Mouse (Mus musculus): ENCODE results near the gene AC140267.1. TPM values are rescaled to one million over a fixed set of nuclear protein-coding genes. Genes with fewer than 3 reads are reported as not detected.

AC140267.1 gene
- polyA plus RNA-seq, 1 experiment, result not detected

DNA sequence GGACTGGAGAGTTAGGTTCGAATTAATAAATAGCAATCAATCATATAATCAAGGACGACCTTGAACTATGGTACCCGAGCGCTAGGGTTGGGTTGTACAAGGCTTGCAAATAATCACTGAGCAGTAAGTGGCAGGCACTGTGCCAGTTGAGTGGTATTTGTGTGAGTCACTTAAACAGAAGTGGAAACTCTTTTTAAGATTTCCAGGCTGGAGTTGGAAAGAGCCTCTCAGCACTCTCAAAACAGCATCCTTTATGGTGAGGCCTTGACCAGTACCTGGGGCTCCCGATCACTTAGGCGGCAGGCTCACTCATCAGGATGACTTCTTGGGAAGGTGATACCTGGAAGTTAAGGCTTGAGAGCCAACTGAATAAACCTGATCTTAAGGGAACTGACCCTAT, 18.6 kb downstream of the AC140267.1 start:
- Histone ChIP-seq H3K4me1 (ENCODE audit: control insufficient read depth, insufficient read depth, low read length) (peaks cover 7% of the 10 kb centered on the region; the same call in 1 of the 2 replicates), H3K27ac (ENCODE audit: insufficient read depth, low read length) (peak overlapping the region; percentile 94)

DNA sequence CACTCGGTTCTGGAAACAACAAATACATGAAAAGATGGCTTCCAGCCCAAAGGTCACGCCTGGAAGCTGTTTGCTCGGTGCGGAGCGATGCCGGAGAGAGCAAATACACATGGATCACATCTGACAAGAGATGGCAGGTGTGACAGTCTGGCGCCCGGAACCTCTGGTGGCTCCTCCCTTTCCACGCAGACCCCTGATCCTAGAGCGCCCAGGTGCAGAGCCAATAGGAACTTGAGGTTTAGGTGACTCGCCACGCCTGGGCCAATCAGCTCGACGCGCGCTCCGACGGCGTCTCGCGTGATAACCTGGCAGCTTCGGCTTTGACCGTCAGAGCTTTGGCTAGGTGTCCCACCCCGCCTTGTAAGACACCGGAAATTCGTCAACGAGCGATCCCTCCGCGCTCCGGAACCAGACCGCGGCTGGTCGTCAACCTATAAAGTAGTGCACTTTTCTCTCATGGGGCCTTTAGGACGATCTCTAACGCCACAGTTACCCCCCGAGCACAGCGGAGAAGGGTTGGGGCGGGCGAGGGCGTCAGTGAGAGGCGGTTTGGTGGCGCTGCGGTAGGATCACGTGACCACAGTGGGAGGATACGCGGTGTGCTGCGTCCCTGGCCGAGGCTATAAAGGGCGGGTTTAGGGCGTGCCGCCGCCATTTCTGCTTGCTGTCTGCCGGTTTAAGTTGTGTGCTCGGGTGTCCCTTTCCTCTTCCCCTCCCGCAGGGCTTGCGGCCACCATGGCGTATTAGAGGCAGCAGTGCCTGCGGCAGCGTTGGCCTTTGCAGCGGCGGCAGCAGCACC, 19.4 kb downstream of the AC140267.1 start, which contains the start of gene Atf4:
TSS of gene Atf4 (plus strand) at position 338 of the 799 bp plus-strand sequence.
- H3K4me3 ChIP-seq (ENCODE audit: insufficient read depth, low read length), result peak within 1 kb of the TSS; percentile 90
- TF ChIP-seq POLR2A (IDR thresholded peaks at IDR 0.05; ENCODE audit: low read depth, low read length) (peak; percentile 100), CTCF (IDR thresholded peaks at IDR 0.05; ENCODE audit: borderline replicate concordance, insufficient read depth, low read length) (no peak)
- peaks cover 7% of the 10 kb centered on the region; the same call in 1 of the 2 replicates for H3K4me1 ChIP-seq (ENCODE audit: control insufficient read depth, insufficient read depth, low read length)
- H3K27ac ChIP-seq (ENCODE audit: insufficient read depth, low read length), result peak within 1 kb of the TSS; percentile 98

More for the DNA sequence above, 18.6 kb downstream of the AC140267.1 start:
- H3K4me3 ChIP-seq (ENCODE audit: insufficient read depth, low read length), result peak overlapping the region; percentile 60
- TF ChIP-seq POLR2A (IDR thresholded peaks at IDR 0.05; ENCODE audit: low read depth, low read length) (peak; percentile 56), CTCF (IDR thresholded peaks at IDR 0.05; ENCODE audit: borderline replicate concordance, insufficient read depth, low read length) (no peak)

DNA sequence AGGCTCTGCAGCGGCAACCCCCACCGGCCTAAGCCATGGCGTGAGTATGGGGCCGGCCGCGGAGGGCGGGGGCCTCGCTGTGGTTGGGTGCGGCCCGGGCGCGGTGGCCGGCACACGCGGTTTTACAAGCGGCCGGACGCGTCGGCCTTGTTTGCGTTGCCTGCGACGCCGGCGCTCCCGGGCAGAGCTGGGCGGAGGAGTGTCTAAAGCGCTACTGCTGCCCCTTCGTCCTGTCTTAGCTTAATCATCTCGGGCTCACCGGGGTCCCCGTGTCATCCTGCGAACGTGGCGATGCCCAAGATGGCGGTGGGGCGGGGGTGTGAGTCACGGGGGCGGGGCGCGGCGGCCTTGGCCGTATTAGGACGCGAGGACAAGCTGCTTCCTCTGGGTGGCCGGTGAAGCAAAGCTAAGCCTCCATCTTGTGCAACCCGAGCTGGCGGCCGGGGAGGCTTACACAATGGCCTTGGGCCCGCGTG, 20.0 kb downstream of the AC140267.1 start:
- H3K4me3 ChIP-seq (ENCODE audit: insufficient read depth, low read length), result peak overlapping the region; percentile 90
- TF ChIP-seq CTCF (IDR thresholded peaks at IDR 0.05; ENCODE audit: borderline replicate concordance, insufficient read depth, low read length) (no peak), POLR2A (IDR thresholded peaks at IDR 0.05; ENCODE audit: low read depth, low read length) (no peak; the same call in 1 of the 2 replicates)
- H3K27ac ChIP-seq (ENCODE audit: insufficient read depth, low read length), result peak overlapping the region; percentile 98
- H3K4me1 ChIP-seq (ENCODE audit: control insufficient read depth, insufficient read depth, low read length), result peaks cover 7% of the 10 kb centered on the region; the same call in 1 of the 2 replicates

DNA sequence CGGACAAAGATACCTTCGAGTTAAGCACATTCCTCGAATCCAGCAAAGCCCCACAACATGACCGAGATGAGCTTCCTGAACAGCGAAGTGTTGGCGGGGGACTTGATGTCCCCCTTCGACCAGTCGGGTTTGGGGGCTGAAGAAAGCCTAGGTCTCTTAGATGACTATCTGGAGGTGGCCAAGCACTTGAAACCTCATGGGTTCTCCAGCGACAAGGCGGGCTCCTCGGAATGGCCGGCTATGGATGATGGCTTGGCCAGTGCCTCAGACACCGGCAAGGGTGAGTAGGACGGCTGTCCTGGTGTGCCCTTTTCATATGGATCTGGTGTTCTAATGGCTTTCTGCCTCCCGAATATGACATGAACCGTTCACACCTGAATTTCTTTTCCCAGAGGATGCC, 20.6 kb downstream of the AC140267.1 start:
- TF ChIP-seq POLR2A (IDR thresholded peaks at IDR 0.05; ENCODE audit: low read depth, low read length), result peak; percentile 41
- no peak for TF ChIP-seq CTCF (IDR thresholded peaks at IDR 0.05; ENCODE audit: borderline replicate concordance, insufficient read depth, low read length)
- Histone ChIP-seq H3K27ac (ENCODE audit: insufficient read depth, low read length) (peak overlapping the region; percentile 98), H3K4me3 (ENCODE audit: insufficient read depth, low read length) (peak overlapping the region; percentile 90), H3K4me1 (ENCODE audit: control insufficient read depth, insufficient read depth, low read length) (peaks cover 7% of the 10 kb centered on the region; the same call in 1 of the 2 replicates)

DNA sequence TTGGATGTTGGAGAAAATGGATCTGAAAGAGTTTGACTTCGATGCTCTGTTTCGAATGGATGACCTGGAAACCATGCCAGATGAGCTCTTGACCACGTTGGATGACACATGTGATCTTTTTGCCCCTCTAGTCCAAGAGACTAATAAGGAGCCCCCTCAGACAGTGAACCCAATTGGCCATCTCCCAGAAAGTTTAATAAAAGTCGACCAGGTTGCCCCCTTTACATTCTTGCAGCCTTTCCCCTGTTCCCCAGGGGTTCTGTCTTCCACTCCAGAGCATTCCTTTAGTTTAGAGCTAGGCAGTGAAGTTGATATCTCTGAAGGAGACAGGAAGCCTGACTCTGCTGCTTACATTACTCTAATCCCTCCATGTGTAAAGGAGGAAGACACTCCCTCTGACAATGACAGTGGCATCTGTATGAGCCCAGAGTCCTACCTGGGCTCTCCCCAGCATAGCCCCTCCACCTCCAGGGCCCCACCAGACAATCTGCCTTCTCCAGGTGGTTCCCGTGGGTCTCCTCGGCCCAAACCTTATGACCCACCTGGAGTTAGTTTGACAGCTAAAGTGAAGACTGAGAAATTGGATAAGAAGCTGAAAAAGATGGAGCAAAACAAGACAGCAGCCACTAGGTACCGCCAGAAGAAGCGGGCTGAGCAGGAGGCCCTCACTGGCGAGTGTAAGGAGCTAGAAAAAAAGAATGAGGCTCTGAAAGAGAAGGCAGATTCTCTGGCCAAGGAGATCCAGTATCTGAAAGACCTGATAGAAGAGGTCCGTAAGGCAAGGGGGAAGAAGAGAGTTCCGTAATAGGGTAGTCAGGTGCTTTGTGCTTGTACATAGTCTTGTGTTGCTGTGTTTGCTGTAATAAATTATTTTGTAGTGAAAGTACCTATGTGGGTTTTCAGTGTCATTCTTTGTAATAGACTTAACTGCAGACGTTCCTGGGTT, 21.3 kb downstream of the AC140267.1 start:
- Histone ChIP-seq H3K27ac (ENCODE audit: insufficient read depth, low read length) (peak overlapping the region; percentile 98), H3K4me3 (ENCODE audit: insufficient read depth, low read length) (peak overlapping the region; percentile 90), H3K4me1 (ENCODE audit: control insufficient read depth, insufficient read depth, low read length) (peaks cover 7% of the 10 kb centered on the region; the same call in 1 of the 2 replicates)
- TF ChIP-seq CTCF (IDR thresholded peaks at IDR 0.05; ENCODE audit: borderline replicate concordance, insufficient read depth, low read length) (no peak), POLR2A (IDR thresholded peaks at IDR 0.05; ENCODE audit: low read depth, low read length) (peak; percentile 32)

DNA sequence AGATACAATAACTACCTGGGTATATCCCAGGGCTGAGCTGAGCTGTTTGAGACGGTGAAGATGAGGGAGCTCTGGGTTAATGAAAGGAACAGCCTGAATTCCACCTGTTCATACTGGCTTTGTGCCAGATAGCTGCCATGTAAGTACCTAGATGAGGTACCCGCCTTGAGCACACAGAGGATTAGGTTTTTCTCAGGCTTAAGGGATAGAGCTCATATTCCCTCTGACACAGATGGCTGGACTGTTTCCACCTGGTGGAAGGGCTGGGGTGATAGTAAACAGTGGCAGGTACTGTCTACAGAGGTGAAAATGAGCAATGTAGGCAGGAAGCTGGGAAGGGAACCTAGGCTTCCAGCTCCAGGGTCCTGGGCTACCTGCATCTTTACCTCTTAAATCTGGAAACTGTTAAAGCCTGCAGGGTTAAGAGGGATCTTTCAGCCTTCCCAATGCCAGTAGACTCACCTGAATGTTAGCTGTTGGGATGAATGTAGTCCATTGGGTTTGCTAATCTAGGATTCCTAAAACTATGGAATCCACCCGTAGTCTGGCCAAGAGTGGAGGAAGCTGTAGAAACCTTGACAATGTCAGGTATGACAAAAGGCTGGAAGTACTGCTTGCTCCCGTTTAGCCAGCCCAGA, 22.1 kb downstream of the AC140267.1 start:
- peaks cover 7% of the 10 kb centered on the region; the same call in 1 of the 2 replicates for H3K4me1 ChIP-seq (ENCODE audit: control insufficient read depth, insufficient read depth, low read length)
- H3K4me3 ChIP-seq (ENCODE audit: insufficient read depth, low read length), result peak overlapping the region; percentile 90; the same call in 1 of the 2 replicates
- H3K27ac ChIP-seq (ENCODE audit: insufficient read depth, low read length), result peak overlapping the region; percentile 98
- TF ChIP-seq CTCF (IDR thresholded peaks at IDR 0.05; ENCODE audit: borderline replicate concordance, insufficient read depth, low read length) (no peak), POLR2A (IDR thresholded peaks at IDR 0.05; ENCODE audit: low read depth, low read length) (peak; percentile 64)

DNA sequence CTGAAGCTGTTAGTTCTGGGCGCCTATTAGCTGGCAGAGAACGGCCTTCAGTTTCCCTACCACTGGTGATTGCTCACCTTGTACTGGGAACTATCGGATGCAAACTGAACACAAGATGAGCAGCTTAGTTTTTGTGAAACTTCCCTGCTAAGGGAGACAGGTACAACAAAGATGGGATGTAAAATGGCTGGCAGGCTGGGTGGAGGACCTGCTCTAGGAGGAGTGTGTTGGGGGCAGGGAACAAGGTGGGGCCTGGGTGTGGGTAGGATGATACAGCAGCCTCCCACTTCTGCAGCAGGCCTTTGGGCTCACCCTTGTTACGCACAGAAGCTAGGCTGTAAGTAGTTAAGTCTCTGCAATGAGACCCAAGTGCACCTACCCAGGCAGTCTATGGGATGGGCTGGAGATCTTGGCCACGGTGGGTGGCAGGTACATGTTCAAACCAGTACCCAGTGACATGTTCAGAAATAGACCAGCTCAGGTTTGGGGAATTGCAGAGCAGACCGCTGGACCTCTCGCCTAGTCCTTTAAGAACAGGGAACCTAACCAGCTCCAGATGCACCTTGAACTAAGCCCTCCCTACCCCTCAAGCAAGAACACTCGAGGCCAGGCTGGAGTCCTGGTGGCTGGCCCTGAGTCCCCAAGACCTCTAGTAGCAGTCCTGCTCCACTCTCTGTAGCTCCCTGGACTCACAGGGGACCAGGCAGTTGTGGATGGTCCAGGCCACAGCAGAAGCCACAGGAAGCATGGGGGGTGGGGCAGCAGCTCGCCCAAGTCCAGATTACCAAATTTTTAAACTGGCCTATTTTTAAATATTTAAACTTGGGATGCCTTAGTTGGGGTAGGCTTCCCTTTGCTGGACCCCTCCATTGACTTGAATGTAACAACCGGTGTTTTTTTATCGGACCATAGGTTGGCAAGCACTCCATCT, 22.9 kb downstream of the AC140267.1 start:
- Histone ChIP-seq H3K4me3 (ENCODE audit: insufficient read depth, low read length) (no peak overlapping the region), H3K4me1 (ENCODE audit: control insufficient read depth, insufficient read depth, low read length) (peaks cover 6% of the 10 kb centered on the region; the same call in 1 of the 2 replicates), H3K27ac (ENCODE audit: insufficient read depth, low read length) (peak overlapping the region; percentile 98)
- TF ChIP-seq CTCF (IDR thresholded peaks at IDR 0.05; ENCODE audit: borderline replicate concordance, insufficient read depth, low read length), result no peak
- peak; percentile 64 for TF ChIP-seq POLR2A (IDR thresholded peaks at IDR 0.05; ENCODE audit: low read depth, low read length)

DNA sequence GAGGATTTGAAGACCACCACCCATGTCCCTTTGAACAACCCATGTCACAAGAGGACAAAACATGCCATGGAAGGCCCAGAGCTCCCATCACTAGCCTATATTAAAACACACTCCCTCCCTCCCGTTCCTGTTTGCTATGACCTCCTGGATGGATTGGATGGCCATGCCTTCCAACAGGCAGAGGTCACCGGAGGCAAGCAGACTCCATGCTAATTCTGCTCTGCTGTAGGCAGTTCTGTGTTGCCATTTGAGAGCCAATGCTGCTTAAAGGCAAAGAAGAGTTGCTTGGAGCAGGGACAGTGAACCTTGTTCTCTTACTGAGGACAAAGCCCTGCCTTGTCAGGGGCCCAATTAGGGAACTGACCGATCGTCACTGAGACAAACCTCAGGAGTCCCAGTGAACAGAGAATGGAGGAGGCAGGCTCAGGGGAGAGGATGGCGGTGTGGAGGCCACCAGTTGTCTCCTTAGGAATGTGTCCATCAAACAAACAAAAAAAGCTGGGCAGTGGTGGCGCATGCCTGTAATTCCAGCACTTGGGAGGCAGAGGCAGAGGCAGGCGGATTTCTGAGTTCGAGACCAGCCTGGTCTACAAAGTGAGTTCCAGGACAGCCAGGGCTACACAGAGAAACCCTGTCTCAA, 23.9 kb downstream of the AC140267.1 start:
- TF ChIP-seq POLR2A (IDR thresholded peaks at IDR 0.05; ENCODE audit: low read depth, low read length) (no peak; the same call in 1 of the 2 replicates), CTCF (IDR thresholded peaks at IDR 0.05; ENCODE audit: borderline replicate concordance, insufficient read depth, low read length) (no peak)
- no peak overlapping the region for H3K4me3 ChIP-seq (ENCODE audit: insufficient read depth, low read length)
- no peak overlapping the region for H3K27ac ChIP-seq (ENCODE audit: insufficient read depth, low read length)
- peaks cover 3% of the 10 kb centered on the region; the same call in 1 of the 2 replicates for H3K4me1 ChIP-seq (ENCODE audit: control insufficient read depth, insufficient read depth, low read length)
